Mouse (Mus musculus) intestine, postnatal 0 days (tissue): ENCODE measurements around the gene Tmcc1. TPM values are rescaled to one million over a fixed set of nuclear protein-coding genes. Genes with fewer than 3 reads are reported as not detected.
"Not testable (repeated sequence)": the region's sequence is repeated elsewhere in the genome, so short reads cannot be mapped to it uniquely, and the experiment has no call there.

Experiments used
- ATAC-seq: fragments of 200-750 bp; cut with Nextera tagmentation; 2 replicates; pipeline ENCODE4 v1.8.0; 2017; ENCODE audit warnings: mild to moderate bottlenecking, moderate TSS enrichment, moderate library complexity
- H3K27ac ChIP-seq: fragments of 300-500 bp; sonication (generic); 2 replicates; pipeline ENCODE4 v1.5.1; 2014; ENCODE audit warnings: mild to moderate bottlenecking, low read depth, low read length, moderate library complexity
- H3K27me3 ChIP-seq: fragments of 300-500 bp; sonication (generic); replicated peaks from 2 replicates; pipeline ENCODE4 v1.6.1; 2014; ENCODE audit warnings: low read length, mixed read lengths; ENCODE audit not compliant: control insufficient read depth, insufficient read depth
- H3K36me3 ChIP-seq: fragments of 300-500 bp; sonication (generic); 2 replicates; pipeline ENCODE4 v1.6.1; 2014; ENCODE audit warnings: mild to moderate bottlenecking, moderate library complexity; ENCODE audit not compliant: control insufficient read depth, insufficient read depth
- H3K4me1 ChIP-seq: fragments of 300-500 bp; sonication (generic); replicated peaks from 2 replicates; pipeline ENCODE4 v1.6.1; 2014; ENCODE audit warnings: antibody characterized with exemption, low read length, mixed read lengths; ENCODE audit not compliant: control insufficient read depth, insufficient read depth
- H3K4me2 ChIP-seq: fragments of 300-500 bp; sonication (generic); replicated peaks from 2 replicates; pipeline ENCODE4 v1.6.1; 2014; ENCODE audit warnings: low read depth, mild to moderate bottlenecking, moderate library complexity
- H3K4me3 ChIP-seq: fragments of 300-500 bp; sonication (generic); 2 replicates; pipeline ENCODE4 v1.5.1; 2014; ENCODE audit warnings: low read depth, low read length
- H3K9ac ChIP-seq: fragments of 300-500 bp; sonication (generic); 2 replicates; pipeline ENCODE4 v1.6.1; 2014; ENCODE audit warnings: mild to moderate bottlenecking, low read depth, low read length
- H3K9me3 ChIP-seq: fragments of 300-500 bp; sonication (generic); 2 replicates; pipeline ENCODE4 v1.6.1; 2016; ENCODE audit warnings: mixed run types; ENCODE audit not compliant: control insufficient read depth
- CTCF ChIP-seq: sonication (generic); IDR thresholded peaks from 2 replicates; pipeline ENCODE4 v1.5.1; 2016; ENCODE audit warnings: low read depth, mild to moderate bottlenecking, control low read depth, antibody characterized with exemption, moderate library complexity
- WGBS: fragments of 180-500 bp; shearing (Covaris S2); extraction: QIAGEN DNeasy Blood & Tissue Kit; methylation state at CpG from one replicate; pipeline ENCODE4 v1.1.7; 2014; 5-methylcytosine and 5-hydroxymethylcytosine counted together
- polyA plus RNA-seq: library from polyadenylated mRNA; unstranded; fragments of >200 nt; fragmentation: Nextera tagmentation; extraction: Ambion mirVana; gene quantifications from 2 replicates; pipeline ENCODE4 v1.2.1, GENCODE M21; 2015

Tmcc1 gene
- polyA plus RNA-seq, 1 experiment from 2014 or later = 8.0 TPM

DNA sequence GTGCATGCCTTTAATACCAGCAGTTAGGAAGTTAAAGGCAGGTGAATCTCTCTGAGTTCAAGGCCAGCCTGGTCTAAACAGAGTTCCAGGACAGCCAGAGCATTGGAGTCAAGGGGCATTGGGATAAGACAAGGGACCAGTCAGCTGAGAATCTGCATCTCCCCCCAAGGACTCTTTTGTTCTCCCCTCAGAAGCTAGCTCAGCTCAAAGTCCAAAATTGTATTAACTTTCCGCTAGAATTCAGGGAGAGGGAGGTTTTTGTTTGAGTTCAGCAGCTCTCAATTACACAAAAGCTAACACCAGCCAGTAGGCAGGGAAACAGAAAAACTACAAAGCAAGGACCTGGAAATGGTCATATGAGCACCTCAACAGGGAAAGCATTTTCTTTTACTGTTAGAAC is 129.8 kb downstream of the Tmcc1 start:
- ATAC-seq = no peak
- H3K27ac ChIP-seq = no peak overlapping the region
- H3K4me2 ChIP-seq = no peak overlapping the region
- H3K4me1 ChIP-seq = no peaks in the 10 kb centered on the region
- WGBS = 71% methylated on average over 1 of the region's 1 CpGs
- no peaks in the 10 kb centered on the region for H3K36me3 ChIP-seq
- no peak overlapping the region for H3K9ac ChIP-seq
- no peak overlapping the region for H3K4me3 ChIP-seq
- H3K27me3 ChIP-seq = no peaks in the 10 kb centered on the region
- TF ChIP-seq CTCF = no peak
- H3K9me3 ChIP-seq = no peaks in the 10 kb centered on the region

DNA sequence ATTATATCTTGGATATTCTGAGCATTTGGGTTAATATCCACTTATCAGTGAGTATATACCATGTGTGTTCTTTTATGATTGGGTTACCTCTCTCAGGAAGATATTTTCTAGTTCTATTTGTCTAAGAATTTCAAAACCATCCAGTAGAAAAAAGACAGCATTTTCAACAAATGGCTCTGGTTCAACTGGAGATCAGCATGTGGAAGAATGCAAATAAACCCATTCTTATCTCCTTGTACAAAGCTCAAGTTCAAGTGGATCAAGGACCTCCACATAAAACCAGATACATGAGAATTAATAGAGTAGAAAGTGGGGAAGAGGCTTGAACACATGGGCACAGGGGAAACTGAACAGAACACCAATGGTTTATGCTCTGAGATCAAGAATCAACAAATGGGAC is 133.7 kb downstream of the Tmcc1 start:
- H3K36me3 ChIP-seq, H3K27me3 ChIP-seq, H3K4me1 ChIP-seq, H3K9ac ChIP-seq, ATAC-seq, H3K4me3 ChIP-seq, H3K9me3 ChIP-seq, H3K4me2 ChIP-seq, H3K27ac ChIP-seq: not testable (repeated sequence)

DNA sequence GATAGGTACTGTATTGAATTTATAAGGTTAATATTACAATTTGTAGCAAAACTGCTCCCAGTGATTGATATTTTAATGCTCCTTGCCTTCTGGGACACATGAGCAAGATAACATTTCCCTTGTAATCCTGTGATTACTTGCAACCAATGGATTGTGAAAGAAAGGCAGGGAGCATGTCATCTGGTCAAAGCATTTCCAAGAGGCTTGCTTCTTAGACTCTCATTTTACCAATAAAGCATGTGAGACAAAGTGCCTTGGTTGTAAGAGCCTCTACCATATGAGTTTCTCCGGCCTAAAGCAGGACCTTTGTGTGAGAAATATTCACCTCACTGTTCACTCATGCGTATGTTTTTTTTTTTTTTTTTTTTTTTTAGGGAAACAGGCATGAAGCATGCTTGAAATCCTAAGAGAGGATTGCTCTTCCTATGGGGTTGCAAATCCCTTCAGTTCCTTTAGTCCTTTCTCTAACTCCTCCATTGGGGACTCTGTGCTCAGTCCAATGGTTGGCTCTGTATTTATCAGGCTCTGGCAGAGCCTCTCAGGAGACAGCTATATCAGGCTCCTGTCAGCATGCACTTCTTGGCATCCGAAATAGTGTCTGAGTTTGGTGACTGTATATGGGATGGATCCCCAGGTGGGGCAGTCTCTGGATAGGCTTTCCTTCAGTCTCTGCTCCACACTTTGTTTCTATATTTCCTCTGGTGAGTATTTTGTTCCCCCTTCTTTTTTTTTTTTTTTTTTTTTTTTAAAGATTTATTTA is 134.6 kb downstream of the Tmcc1 start:
- no peaks in the 10 kb centered on the region for H3K9me3 ChIP-seq
- H3K4me3 ChIP-seq = no peak overlapping the region
- H3K36me3 ChIP-seq = no peaks in the 10 kb centered on the region
- 98% methylated on average over 3 of the region's 3 CpGs for WGBS
- H3K27me3 ChIP-seq = no peaks in the 10 kb centered on the region
- H3K4me2 ChIP-seq = no peak overlapping the region
- no peak for TF ChIP-seq CTCF
- ATAC-seq = no peak
- H3K27ac ChIP-seq = no peak overlapping the region
- H3K4me1 ChIP-seq = no peaks in the 10 kb centered on the region
- no peak overlapping the region for H3K9ac ChIP-seq

DNA sequence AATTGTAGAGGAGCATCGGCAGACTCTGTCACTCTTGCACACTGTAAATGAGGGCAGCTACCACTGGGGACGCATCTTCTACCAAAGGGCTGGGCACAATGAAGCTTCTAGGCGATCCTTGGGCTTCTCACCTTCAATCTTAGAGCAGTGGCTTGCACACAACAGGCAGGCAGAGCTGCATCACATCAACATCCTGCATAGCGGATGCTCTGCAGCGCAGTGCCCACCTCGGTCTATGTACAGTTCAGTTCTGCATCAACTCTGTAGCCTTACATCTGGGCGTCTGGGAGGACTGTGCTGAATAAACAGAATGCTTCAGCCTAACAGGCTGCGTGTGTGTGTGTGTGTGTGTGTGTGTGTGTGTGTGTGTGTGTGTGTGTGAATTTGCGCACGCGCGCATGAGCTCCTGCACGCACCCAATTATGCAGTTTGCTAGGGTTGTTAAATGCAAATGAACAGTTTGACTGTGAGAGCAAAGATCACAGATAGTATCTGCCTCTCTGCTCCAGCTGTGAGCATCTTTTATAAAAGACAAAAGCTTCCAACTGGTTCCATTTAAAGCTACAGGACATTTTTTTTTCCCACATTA is 136.5 kb downstream of the Tmcc1 start:
- ATAC-seq = 0 out of 2 replicates have a peak, but pooled peaks have one; percentile 19
- Histone ChIP-seq H3K27ac (no peak overlapping the region), H3K4me1 (no peaks in the 10 kb centered on the region), H3K9ac (no peak overlapping the region), H3K4me3 (no peak overlapping the region), H3K9me3 (no peaks in the 10 kb centered on the region), H3K4me2 (peak overlapping the region; percentile 31), H3K27me3 (no peaks in the 10 kb centered on the region), H3K36me3 (no peaks in the 10 kb centered on the region)
- TF ChIP-seq CTCF = no peak
- 31% methylated on average over 13 of the region's 13 CpGs for WGBS

DNA sequence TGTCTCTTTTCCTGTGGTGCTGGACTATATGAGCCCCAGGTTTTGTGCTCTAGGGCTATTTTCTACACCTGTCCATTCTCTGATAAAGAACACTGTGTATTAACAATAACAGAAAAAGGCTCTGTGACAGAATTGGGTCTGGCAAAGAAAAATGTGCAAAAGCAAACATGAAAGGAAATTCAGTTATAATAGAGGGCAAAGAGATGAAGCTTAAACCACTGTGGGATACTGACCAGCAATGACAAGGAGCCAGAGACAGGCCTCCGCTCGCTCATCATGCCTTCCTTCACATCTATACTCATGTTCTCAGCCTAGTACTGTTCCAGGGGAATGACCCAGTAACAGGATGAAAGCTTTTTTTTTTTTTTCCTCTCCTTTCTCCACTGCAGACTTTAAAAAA is 137.5 kb downstream of the Tmcc1 start:
- Histone ChIP-seq H3K9me3 (no peaks in the 10 kb centered on the region), H3K9ac (no peak overlapping the region), H3K4me1 (no peaks in the 10 kb centered on the region), H3K4me3 (no peak overlapping the region), H3K27ac (no peak overlapping the region), H3K36me3 (no peaks in the 10 kb centered on the region), H3K27me3 (no peaks in the 10 kb centered on the region), H3K4me2 (no peak overlapping the region)
- ATAC-seq = no peak
- no peak for TF ChIP-seq CTCF
- WGBS = 95% methylated on average over 2 of the region's 2 CpGs

DNA sequence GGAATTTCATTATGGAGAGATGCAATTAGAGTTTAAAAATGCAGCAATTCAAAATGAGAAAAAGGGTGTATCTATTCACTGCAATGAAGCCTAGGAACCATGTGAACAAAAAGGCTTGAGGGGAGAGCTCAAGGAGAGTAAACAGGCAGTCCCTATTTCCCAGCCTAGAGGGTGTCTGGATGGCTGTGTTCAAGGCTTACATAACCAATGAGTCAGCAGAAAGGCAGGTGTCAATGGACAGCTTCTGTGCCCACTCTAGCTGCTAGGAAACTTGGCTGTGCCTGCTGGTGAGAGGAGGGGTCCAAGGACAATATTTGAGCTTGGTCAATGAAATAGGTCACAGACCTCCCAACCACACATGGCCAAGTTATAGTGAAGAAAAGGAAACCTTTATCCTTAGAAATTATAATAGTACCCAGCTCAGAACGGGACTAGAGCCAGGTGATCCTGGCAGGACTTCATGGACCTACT is 138.2 kb downstream of the Tmcc1 start:
- ATAC-seq = no peak
- TF ChIP-seq CTCF = no peak
- Histone ChIP-seq H3K4me2 (no peak overlapping the region), H3K4me1 (no peaks in the 10 kb centered on the region), H3K9ac (no peak overlapping the region), H3K27ac (no peak overlapping the region), H3K4me3 (no peak overlapping the region), H3K36me3 (no peaks in the 10 kb centered on the region), H3K9me3 (no peaks in the 10 kb centered on the region), H3K27me3 (no peaks in the 10 kb centered on the region)
- WGBS = 78% methylated on average over 1 of the region's 1 CpGs
